13 mouse cellular contexts compared by ENCODE assay signal in the genomic region with DNA sequence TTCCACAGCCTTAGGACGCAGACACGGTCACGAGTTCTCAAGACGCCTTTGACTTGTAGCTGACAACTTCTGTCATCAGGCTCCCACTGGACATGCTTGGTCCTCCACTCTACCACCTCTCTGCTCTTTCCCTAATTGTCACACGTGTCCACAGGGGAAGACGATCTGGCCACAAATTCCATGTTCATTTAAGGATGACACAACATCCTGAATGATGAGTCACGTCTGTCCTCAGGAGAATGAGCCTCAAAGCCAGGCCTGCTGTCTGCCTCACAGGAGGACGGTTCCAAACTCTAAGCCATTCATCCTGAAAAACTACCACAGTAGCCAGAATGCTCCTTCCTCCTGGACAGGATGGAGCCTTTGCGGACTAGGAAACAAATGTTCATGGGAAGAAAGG.
"Had no signal": no experiment of that assay in that cellular context is flagged by ENCODE, and none has a peak within 500 bp of the region (broad histone marks: within the 10 kb centered on the region; RNA-seq: fewer than 3 reads in every experiment).

No protein-coding gene starts in this region.

- DNase-seq: gastrocnemius, adult 2 months; gastrocnemius, postnatal 10 days; gastrocnemius, postnatal 25 days; heart, postnatal 14 days; heart, postnatal 36 days; kidney, adult 11 months; kidney, adult 2 months; kidney, adult 9 months; kidney, postnatal 14 days; kidney, postnatal 36 days; layer of hippocampus, adult 9-11 months; layer of hippocampus, postnatal 36 days; left cerebral cortex, postnatal 4 days had no signal
